Mouse (Mus musculus) Muller cell, postnatal 12 days (primary cell): ENCODE results near the gene Setd6.

Experiments
- DNase-seq: peaks from one replicate; pipeline ENCODE4 v3.0.0-alpha.2; 2015; ENCODE audit errors: inconsistent ontology term

Gene Setd6

GRCm38 (mm10) chr8:95709579-95709978 is 6.1 kb upstream of the Setd6 start:
- no peak for DNase-seq

- no peak for DNase-seq
These were observed 4.7 kb upstream of the Setd6 start for GRCm38 (mm10) chr8:95711029-95711428.

GRCm38 (mm10) chr8:95712395-95712794 is 3.3 kb upstream of the Setd6 start:
- no peak for DNase-seq

- DNase-seq, result peak; percentile 32
These were observed 2.3 kb upstream of the Setd6 start for GRCm38 (mm10) chr8:95713100-95714010.

- DNase-seq, result no peak
These were observed 1.3 kb upstream of the Setd6 start for GRCm38 (mm10) chr8:95714367-95714766.

GRCm38 (mm10) chr8:95714837-95715413 is 756 bp upstream of the Setd6 start:
- DNase-seq, result no peak

- DNase-seq, result peak; percentile 17
These were observed 1.1 kb downstream of the Setd6 start for GRCm38 (mm10) chr8:95716546-95717335.

GRCm38 (mm10) chr8:95727625-95728024 is 11.9 kb downstream of the Setd6 start:
- DNase-seq, result no peak

GRCm38 (mm10) chr8:95738596-95738995 is 22.9 kb downstream of the Setd6 start:
- no peak for DNase-seq

GRCm38 (mm10) chr8:95741732-95742131 is 26.1 kb downstream of the Setd6 start:
- no peak for DNase-seq

- no peak for DNase-seq
These were observed 32.3 kb downstream of the Setd6 start for GRCm38 (mm10) chr8:95748028-95748427.

- DNase-seq, result no peak
These were observed 36.2 kb downstream of the Setd6 start for GRCm38 (mm10) chr8:95751924-95752323.

GRCm38 (mm10) chr8:95760323-95760722 is 44.6 kb downstream of the Setd6 start:
- DNase-seq, result no peak

GRCm38 (mm10) chr8:95764133-95764532 is 48.5 kb downstream of the Setd6 start:
- DNase-seq, result no peak
